Mouse (Mus musculus) ZHBTc4 (cell line): ENCODE results near the gene Supv3l1.

Experiments
- DNase-seq: peaks from one replicate; pipeline ENCODE4 v3.0.0-alpha.2; 2011; ENCODE audit warnings: low read depth, low spot score

The Supv3l1 gene

GRCm38 (mm10) chr10:62413606-62413982, 35.9 kb downstream of the Supv3l1 start:
- DNase-seq, result no peak

- DNase-seq, result no peak
Measured at GRCm38 (mm10) chr10:62412906-62413605, 36.5 kb downstream of the Supv3l1 start.

GRCm38 (mm10) chr10:62411431-62412410, 37.8 kb downstream of the Supv3l1 start:
- no peak for DNase-seq

GRCm38 (mm10) chr10:62410943-62411342, 38.6 kb downstream of the Supv3l1 start:
- peak; percentile 82 for DNase-seq

GRCm38 (mm10) chr10:62404901-62405300, 44.6 kb downstream of the Supv3l1 start:
- DNase-seq, result peak; percentile 77

- peak; percentile 36 for DNase-seq
Measured at GRCm38 (mm10) chr10:62401641-62402111, 47.9 kb downstream of the Supv3l1 start.

- no peak for DNase-seq
Measured at GRCm38 (mm10) chr10:62383011-62383410, 66.5 kb downstream of the Supv3l1 start.

- no peak for DNase-seq
Measured at GRCm38 (mm10) chr10:62380936-62381335, 68.6 kb downstream of the Supv3l1 start.

GRCm38 (mm10) chr10:62379808-62380207, 69.7 kb downstream of the Supv3l1 start, which contains the start of gene Hk1:
Gene Hk1 (minus strand): TSS chr10:62379908.
- no peak for DNase-seq
